Mouse (Mus musculus): ENCODE measurements at regions not wholly inside any gene's neighbourhood (a gene's known extent, or its start where the extent isn't known, plus 50 kb on each side); places are given as distances from the start of the nearest gene placed in this dataset.

- WGBS = 77% methylated on average over 3 of the region's 3 CpGs
- Histone ChIP-seq H3K4me1 (replicated peaks; ENCODE audit: control insufficient read depth, insufficient read depth, low read length) (no peaks in the 10 kb centered on the region), H3K36me3 (ENCODE audit: control insufficient read depth, insufficient read depth, low read length) (no peaks in the 10 kb centered on the region), H3K4me2 (ENCODE audit: low read length) (no peak overlapping the region), H3K9ac (ENCODE audit: low read length) (no peak overlapping the region), H3K27ac (ENCODE audit: low read depth) (no peak overlapping the region), H3K27me3 (replicated peaks; ENCODE audit: control insufficient read depth, insufficient read depth, low read length) (no peaks in the 10 kb centered on the region), H3K4me3 (ENCODE audit: low read depth, low read length) (no peak overlapping the region), H3K9me3 (ENCODE audit: control insufficient read depth, low read length) (no peaks in the 10 kb centered on the region)
- DNase-seq (ENCODE audit: low spot score) (no peak), ATAC-seq (replicated peaks; ENCODE audit: low FRiP score, low TSS enrichment, low read depth) (no peak)
Observed at GRCm38 (mm10) chr13:69062692-69063233, 63.4 kb upstream of the Adcy2 start.

- ATAC-seq (replicated peaks; ENCODE audit: low FRiP score, low TSS enrichment, low read depth) = no peak
- H3K4me1 ChIP-seq (replicated peaks; ENCODE audit: control insufficient read depth, insufficient read depth, low read length) = no peaks in the 10 kb centered on the region
- H3K27me3 ChIP-seq (replicated peaks; ENCODE audit: control insufficient read depth, insufficient read depth, low read length) = no peaks in the 10 kb centered on the region
- H3K36me3 ChIP-seq (ENCODE audit: control insufficient read depth, insufficient read depth, low read length) = no peaks in the 10 kb centered on the region
- no peak overlapping the region for H3K27ac ChIP-seq (ENCODE audit: low read depth)
- H3K4me2 ChIP-seq (ENCODE audit: low read length) = no peak overlapping the region
- DNase-seq (ENCODE audit: low spot score) = no peak
- H3K4me3 ChIP-seq (ENCODE audit: low read depth, low read length) = no peak overlapping the region
- WGBS = 81% methylated on average over 3 of the region's 3 CpGs
- no peaks in the 10 kb centered on the region for H3K9me3 ChIP-seq (ENCODE audit: control insufficient read depth, low read length)
- no peak overlapping the region for H3K9ac ChIP-seq (ENCODE audit: low read length)
Observed at GRCm38 (mm10) chr13:69061436-69061835, 62.1 kb upstream of the Adcy2 start.

All from intestine, embryonic 14.5 days (tissue).